Mouse (Mus musculus) thymus, adult 2 months (tissue): ENCODE data around the gene Cacng2.

Source experiments
- CTCF ChIP-seq: fragments of 200-500 bp; IDR thresholded peaks from 2 replicates; pipeline ENCODE4 v1.5.1; 2012; ENCODE audit warnings: mild to moderate bottlenecking, control low read depth, low read length, moderate library complexity, borderline replicate concordance; ENCODE audit not compliant: control insufficient read depth, poor library complexity, insufficient read depth; ENCODE audit errors: extremely low read depth
- POLR2A ChIP-seq: fragments of 200-500 bp; IDR thresholded peaks from 2 replicates; pipeline ENCODE4 v1.6.1; 2012; ENCODE audit warnings: mild to moderate bottlenecking, low read length, control low read depth, moderate library complexity; ENCODE audit not compliant: control insufficient read depth, poor library complexity, insufficient read depth; ENCODE audit errors: extremely low read depth

- TF ChIP-seq POLR2A: no peak
- no peak for TF ChIP-seq CTCF
Measured at GRCm38 (mm10) chr15:78045314-78045713, 74.5 kb downstream of the Cacng2 start.
